Mouse (Mus musculus) liver, embryonic 18 days (tissue): ENCODE results near the gene Pcbd1. TPM values are rescaled to one million over a fixed set of nuclear protein-coding genes. Genes with fewer than 3 reads are reported as not detected.

Experiments
- polyA plus RNA-seq: library from polyadenylated mRNA; depleted of rRNA; stranded (reverse); fragments of >200 nt; gene quantifications from 2 replicates; pipeline ENCODE4 v1.2.3, GENCODE M21; 2012; rRNA removed

Pcbd1 gene
- polyA plus RNA-seq = 191 and 213 TPM in 2 replicates

GRCm38 (mm10) chr10:61089170-61090142 lies at the start of gene Pcbd1:
Gene Pcbd1 (plus strand): TSS chr10:61089331.

Other genes with a start within 250 kb of the Pcbd1 start
- gene Sgpl1, start 58.4 kb downstream of the Pcbd1 start, polyA plus RNA-seq = 14.5 and 15.1 TPM in 2 replicates
- gene Tbata, start 82.6 kb downstream of the Pcbd1 start, polyA plus RNA-seq = not detected in 2 replicates
- gene Adamts14, start 184.1 kb downstream of the Pcbd1 start, polyA plus RNA-seq = 0.70 and 0.85 TPM in 2 replicates
- 0.07 and 0.16 TPM in 2 replicates for gene Prf1, start 208.5 kb downstream of the Pcbd1 start, polyA plus RNA-seq